Mouse (Mus musculus) megakaryocyte, embryonic 14.5 days (primary cell): ENCODE measurements around the gene Gm31371.
"Not testable (repeated sequence)": the region's sequence is repeated elsewhere in the genome, so short reads cannot be mapped to it uniquely, and the experiment has no call there.

Experiments
- FLI1 ChIP-seq: IDR thresholded peaks from 2 replicates; pipeline ENCODE4 v1.6.1; 2012; ENCODE audit warnings: low read length, inconsistent platforms, mixed read lengths
- GATA1 ChIP-seq: IDR thresholded peaks from 3 replicates; pipeline ENCODE4 v1.6.1; 2012; ENCODE audit warnings: mixed read lengths, low read length, inconsistent platforms, borderline replicate concordance

DNA sequence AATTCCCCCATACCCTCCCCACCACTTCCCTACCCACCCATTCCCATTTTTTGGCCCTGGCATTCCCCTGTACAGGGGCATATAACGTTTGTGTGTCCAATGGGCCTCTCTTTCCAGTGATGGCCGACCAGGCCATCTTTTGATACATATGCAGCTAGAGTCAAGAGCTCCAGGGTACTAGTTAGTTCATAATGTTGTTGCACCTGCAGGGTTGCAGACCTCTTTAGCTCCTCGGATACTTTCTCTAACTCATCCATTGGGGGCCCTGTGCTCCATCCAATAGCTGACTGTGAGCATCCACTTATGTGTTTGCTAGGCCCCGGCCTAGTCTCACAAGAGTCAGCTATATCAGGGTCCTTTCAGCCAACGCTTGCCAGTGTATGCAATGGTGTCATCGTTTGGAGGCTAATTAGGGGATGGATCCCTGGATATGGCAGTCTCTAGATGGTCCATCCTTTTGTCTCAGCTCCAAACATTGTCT, 5.7 kb downstream of the Gm31371 start:
- TF ChIP-seq FLI1, GATA1: not testable (repeated sequence)
